Mouse (Mus musculus): Measurements from ENCODE around the gene Adamtsl5.
A peak's percentile ranks its signal among the peaks of the same experiment; 100 is the strongest.

Adamtsl5 gene

DNA sequence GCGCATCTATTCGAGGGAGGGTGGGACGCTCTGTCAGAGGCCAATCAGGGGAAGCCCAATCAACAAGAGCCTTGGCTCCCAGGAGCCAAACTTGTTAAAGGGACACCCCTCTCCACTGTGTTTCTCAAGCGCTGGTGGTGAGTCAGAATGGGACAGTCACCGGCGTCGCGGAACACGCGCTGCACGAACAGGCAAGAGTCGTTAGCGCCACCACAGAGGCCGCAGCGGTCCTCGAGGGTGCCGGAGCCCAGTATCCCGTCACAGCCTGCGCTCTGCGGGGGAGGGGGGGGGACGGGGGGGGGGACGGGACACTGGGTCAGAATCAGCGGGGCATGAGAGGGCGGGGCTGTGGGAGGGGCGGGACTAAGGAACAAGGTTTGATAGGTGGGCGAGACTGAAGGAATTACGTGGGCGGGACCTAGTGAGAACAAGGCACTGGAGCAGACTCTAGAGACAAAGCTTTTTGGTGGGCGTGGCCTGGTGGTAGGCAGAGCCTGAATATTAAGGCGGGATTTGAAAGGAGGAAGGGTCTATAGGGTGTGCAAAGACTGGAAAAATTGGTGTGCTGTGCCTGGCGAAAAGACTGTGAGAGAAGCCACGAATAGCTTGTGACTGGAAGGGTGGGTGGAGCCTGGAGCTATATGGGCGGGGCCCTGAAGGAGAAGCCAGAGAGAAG is 5.3 kb downstream of the Adamtsl5 start:
- DNase-seq (ENCODE audit: low spot score): peak; percentile 76

DNA sequence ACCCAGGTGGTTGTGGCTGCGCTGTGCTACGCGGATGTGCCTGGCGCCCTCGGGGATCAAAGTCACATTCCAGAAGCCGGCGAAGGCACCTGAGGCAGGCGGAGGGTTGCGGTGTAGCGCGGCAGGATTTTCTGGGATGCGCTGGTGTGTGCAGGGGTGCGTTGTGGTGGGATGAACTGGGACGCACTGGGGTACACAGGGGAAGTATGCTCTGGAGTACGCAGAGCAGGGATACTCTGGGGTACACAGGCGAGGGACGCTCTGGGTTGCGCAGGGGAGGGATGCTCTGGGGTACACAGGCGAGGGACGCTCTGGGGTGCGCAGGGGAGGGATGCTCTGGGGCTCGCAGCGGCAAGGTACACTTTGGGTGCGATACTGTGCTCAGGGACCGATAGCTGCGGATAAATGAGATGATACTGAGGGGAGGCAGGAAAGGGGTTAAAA is 5.9 kb downstream of the Adamtsl5 start:
- no peak for DNase-seq (ENCODE audit: low spot score)

DNA sequence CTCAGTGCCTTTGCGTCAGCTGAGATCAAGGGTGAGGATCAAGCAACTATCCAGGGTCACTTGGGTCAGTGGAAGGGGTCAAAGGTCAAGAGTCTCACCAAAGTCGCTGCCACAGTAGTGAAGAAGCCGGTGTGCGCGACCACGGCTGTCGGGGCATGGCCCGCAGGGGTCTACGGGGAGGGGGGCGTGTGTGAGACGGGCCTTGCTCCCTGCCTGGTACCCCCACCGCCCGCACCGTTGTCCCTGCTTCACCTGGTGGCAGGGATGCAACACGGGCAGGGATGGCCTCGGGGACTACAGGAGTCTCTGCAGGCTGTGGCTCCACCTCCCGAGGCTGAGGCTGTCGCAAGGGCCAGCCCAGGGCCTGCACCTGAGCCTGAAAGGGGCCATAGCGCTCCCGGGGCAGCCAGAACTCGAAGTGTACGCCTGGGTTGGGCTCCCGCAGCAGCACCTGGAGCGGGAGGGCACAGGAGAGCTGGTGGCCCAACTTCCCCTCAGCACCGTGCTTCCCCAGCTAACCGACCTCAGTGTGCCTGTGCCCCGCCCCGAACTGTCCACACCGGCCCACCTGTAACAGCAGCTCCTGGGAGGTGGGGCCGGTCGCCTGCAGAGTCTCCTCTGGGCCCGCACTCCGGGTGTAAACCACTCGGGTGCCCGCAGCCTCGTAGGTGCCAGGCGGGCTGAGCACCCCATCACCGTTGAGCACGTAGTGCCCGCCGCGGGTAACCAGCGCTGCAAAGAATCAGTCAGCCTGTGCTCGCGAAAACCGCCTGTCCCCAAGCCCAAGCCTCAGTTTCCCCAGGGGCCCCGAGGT is 6.5 kb downstream of the Adamtsl5 start:
- no peak for DNase-seq (ENCODE audit: low spot score)

DNA sequence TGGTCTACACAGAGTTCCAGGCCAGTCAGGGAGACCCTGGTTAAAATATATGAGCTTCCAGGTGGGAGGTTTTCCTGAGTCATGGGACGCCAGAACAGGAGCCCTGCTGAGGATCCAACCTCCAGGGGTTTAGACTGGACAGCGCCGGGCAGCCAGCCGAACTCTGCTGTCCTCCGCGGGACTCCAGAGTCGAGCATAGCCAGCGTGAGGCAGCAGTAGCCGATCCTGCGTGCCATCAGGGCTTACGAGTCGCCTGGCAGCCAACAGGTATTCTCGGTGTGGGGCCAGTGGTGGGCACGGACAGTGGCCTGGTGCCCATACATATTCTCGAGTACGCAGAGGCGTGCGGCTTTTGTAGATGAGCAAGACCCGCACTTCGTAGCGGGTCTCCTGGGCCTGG is 7.2 kb downstream of the Adamtsl5 start:
- no peak for DNase-seq (ENCODE audit: low spot score)

DNA sequence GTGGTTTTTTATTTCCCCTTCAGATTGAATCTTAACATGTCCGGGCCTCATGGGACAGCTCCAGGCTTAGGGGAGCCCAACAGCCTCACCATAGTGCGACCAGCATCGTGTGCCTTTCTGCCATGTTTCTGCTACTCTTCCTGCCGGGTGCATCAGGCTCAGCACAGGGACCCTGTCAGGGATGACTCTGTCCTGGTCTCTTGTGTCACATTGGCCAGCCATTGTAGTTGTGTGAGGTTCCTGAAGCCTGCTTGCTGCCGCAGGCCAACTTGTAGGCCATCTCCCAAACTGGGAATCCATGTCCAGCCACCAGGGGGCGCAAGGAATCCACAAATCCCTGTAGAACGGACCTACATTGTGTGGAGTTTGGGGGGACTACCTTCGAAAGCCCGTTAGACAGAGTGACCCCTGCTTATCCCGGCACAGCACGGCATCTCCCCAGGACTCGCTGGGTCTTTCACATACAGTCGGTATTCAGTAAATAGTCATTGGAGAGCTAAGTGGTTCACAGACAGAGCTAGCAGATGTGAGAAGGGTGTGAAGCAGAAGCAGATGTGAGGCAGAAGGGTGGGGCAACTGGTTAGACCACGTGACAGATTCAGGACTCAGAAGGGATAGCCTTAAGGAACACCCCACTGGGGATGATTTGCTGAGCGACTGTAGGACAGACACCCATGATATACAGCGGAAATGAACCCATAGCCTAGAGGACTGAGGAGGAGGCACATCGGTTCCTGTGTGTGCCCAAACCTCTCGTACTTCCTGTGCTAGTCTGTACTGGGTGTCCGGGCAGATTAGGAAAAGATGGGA is 8.1 kb downstream of the Adamtsl5 start:
- peak; percentile 93 for DNase-seq (ENCODE audit: low spot score)

DNA sequence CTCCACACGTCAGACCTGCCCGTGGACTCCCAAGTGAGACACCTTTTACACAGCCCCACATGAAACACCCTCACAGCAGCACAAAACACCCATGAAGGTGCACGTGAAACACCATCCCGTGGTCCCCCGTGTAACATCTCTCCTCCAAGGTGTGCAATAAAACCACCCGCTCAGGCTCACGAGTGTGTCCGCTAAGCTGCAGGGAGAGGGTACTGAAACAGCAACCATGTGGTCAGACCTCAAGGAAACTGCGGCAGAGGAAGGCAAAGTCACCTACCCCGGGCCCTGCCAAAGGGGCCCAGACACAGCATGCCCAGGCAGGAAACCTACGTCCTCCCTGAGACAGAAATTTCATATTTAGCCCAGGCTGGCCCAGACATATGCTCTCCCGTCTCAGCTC is 11.9 kb downstream of the Adamtsl5 start:
- no peak for DNase-seq (ENCODE audit: low spot score)

DNA sequence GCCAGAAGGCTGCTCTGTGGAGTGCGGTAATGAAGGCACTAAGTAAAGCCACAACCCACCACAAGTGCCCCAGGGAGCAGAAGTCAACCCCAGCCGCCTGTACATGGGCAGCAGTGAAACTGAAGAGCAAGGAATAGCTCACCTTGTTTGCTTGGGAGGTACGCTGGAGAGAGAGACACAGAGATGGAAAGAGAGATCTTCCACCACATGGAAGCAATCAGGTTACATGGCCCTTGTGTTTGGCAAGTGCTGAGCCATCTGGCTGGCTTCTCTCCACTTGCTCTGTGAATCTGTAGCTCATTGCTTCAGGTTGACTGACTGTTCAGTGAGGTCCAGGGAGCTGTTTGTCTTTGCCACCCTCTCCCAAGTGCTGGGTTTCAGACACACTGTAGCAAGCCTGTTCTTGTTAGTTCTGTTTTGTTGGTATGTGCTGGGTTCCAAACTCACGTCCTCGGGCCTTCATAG is 15.7 kb downstream of the Adamtsl5 start:
- no peak for DNase-seq (ENCODE audit: low spot score)

DNA sequence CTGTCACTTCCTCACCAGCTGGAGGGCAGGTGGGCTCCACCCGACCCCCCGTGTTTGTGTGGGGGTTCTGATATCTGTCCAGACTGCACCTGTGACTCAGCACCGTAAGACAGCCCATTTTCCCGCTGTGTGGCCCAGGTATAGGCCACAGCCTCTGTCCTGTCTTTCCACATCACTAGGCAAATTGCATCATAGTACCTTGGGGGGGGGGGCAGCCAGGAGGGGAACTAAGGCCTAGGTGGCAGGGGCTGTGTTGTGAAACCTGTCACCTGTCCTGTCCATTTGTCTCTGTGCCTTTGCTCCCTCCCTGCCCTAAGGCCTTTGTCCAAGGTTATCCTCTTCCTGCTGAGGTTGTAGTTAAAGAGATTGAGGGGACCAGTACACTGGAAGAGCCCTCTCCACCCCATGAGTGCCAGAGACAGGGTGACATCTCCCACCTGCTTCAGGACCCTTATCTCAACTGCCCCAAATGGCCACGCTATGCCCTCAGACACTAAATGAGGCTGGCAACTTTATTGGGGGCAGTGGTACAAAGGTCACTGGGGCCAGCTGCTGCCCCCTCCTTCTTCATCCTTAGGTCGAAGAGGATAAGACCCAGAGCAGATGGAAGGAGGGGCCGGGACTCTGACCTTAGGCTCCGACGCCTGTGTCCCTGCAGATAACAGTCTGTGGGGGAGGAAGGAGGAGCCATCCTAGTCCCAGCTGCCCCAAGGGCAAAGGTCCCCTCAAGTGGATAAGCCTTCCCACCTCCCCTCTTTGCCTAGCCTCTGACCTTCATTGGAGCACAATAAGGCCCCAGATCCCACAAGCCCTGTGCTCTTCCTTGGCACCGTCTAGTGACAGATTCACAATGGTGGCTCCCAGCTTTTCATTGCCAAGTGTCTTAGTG is 16.3 kb downstream of the Adamtsl5 start:
- no peak for DNase-seq (ENCODE audit: low spot score)

DNA sequence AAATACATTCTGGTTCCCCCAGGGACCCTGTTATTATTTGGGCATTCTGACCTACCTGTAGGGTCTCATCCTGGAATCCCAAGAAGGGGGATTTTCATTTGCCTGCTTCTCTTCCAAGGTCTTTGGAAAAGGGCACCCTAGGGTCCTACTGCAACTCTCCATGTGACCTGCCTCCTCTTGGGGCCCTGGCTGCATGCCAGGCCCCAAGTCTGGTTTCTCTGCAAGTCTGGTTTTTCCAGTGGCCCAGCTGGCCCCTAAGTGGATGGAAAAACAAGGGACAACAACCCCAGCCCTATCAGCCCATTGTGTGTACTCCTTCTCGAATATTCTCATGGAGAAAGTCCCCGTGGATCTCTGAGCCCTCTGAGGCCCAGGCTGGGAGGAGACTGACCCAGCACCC is 17.3 kb downstream of the Adamtsl5 start:
- DNase-seq (ENCODE audit: low spot score): no peak

DNA sequence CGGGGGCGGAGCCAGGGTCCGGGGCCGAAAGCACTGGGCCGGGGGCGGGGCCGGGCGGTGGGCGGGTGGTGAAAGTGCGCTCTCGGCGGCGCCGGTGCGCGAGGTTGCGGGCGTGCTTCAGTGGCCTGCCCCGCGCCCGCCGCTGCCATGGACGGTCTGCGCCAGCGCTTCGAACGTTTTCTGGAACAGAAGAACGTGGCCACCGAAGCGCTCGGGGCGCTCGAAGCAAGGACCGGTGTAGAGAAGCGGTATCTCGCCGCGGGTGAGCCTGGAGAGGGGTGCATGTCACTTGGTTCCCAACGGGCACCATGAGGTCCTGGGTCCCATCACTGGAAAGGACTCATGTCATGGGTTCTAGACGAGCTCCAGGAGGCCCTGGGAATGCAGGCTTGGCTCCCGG is 18.1 kb downstream of the Adamtsl5 start:
- no peak for DNase-seq (ENCODE audit: low spot score)

DNA sequence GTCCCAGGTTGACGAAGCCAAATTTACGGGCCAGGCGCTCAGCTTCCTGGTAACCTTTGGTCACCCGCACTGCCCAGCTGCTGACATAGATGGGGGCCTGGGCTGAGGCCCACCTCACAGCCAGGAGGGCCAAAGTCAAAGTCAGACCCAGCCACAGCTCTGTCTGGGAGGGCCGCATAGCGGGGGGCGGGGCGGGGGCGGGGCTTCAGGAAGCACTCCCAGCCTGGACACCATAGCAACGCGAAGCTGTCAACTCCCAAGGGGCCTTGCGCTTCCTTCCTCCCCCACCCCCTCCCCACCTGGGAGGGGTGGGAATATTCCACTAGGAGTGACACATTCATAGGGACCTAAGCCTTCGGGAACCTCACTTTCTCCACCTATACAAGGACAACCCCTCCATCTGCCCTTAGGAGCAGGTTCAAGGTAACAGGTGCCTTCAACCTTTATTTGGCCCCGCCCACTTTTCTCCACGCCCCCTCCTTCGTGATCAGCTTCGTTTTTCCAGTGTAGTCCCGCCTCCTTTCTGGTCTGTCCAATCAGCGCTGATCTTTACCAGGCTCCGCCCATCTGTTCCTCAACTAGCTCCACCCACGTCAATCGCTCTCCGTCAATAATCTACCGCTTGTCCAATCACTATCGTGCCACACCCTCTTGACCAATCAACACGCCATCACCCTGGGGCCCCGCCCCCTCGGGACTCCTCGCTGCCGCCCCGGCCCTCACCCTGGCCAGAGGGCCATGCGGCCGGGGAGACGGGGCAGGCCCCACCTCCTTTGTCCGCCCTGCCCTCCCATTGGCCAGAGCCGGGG is 18.7 kb downstream of the Adamtsl5 start, which contains the start of the genes Pcsk4 and Reep6:
Pcsk4 (minus strand) TSS at position 226 of the 809 bp plus-strand sequence.
Reep6 (plus strand) TSS at position 681 of the 809 bp plus-strand sequence.
- DNase-seq (ENCODE audit: low spot score): peak; percentile 98

DNA sequence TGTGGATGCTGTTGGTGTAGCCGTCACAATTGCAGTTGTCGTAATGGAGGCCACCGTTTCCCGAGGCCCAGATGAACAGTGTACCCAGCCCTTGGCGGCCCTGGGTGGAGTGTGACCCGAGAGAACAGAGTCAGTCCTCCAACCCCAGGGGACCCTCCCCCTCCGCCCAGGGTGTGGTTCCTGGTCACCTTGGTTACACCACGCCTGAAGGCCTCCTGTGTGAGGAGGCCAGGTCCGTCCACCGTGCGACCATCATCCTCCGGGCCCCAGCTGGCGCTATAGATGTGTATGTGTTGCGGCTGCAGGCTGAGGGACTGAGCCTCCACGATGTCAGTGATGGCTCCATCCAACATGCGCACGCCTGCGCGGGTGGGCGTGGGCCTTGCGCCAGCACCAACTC is 23.2 kb downstream of the Adamtsl5 start:
- DNase-seq (ENCODE audit: low spot score): no peak

DNA sequence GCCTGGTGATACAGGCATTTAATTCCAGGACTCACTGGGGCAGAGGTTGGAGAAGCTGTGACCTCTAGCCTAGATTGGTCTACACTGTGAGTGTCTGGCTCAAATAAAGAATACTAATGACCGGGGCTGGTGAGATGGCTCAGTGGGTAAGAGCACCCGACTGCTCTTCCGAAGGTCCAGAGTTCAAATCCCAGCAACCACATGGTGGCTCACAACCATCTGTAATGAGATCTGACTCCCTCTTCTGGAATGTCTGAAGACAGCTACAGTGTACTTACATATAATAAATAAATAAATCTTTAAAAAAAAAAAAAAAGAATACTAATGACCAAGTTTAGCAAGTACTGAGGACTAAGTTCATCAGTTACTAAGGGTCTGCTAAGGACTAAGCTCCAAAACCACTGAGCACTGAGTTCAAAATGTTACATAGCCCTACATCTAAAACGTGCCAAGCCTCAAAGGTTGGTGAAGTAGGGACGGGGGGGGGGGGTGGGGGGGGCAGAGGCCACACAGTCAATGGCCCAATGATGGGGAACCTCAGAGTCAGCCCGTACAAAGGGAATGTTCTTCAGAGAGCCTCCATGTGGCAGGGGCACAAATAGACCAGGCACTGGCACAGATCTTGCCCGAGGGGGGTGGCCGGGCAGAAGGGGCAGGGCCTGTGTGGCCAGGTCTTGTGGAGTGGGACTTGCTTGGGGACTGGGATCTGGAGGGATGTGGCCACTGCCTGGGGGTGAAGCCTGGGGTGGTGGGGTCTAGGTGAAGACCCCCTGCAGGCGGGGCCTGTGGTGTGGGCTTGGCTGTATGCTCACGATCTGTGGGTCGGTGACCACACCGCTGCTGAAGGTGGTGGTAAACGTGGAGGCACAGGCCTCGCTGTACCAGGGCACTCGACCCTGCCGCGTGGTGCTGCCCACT is 23.8 kb downstream of the Adamtsl5 start:
- DNase-seq (ENCODE audit: low spot score): no peak

DNA sequence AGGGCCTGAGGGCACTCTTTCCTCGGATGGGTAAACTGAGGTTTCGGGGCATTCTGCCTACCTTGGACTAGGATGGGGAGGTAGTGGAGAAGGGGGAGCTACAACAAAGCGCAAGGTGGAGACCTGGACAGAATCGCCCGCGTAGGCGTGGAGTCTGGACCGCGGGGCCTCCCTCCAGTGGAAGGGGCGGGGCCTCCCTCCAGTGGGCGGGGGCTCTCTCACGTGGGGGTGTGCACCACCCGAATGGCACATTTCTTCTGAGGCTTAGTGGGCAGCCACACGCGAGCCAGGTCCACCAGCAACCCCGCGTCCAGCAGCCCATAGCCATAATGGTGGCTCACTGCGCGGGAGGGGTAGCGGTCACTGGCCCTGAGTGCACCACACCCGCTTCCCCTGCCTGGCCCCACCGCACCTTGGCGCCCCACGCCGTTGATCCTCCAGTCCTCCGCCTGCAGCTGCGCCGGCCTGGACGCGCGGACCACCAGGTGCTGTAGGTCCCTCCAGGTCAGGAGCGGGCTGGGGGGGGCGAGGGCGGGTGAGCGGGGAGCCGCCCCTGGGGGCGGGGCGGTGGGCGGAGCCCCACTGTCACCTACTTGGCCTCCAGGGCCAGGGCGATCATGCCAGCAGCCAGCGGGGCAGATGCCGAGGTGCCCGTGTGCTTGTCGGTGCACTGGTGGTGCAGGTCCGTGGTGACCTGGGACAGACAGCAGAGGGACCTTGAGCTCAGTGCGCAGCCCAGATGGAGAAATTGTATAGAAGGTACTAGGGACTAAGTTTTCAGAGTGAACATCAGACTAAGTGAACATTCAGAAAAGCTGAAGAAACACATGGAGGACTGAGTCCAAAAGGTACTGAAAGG is 24.7 kb downstream of the Adamtsl5 start:
- DNase-seq (ENCODE audit: low spot score): peak; percentile 89

DNA sequence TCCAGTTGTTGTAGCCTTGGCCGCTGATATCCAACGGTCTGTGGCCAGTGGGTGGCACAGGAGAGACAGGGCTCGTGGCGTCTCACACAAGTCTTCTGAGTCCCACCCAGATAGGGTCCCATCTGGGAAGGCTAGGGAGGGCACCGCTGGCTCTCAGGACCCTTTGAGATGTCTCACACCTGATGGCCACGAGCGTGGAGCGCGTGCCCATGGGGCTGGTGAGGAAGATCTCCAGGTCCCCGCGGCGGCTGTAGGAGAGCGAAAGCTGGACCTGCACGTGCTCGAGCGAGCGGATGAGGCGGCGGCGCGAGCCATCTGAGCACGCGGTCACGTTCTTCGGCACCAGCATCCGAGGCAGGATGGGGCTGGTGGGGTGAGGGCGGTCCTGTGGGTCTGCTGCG is 25.4 kb downstream of the Adamtsl5 start:
- no peak for DNase-seq (ENCODE audit: low spot score)

DNA sequence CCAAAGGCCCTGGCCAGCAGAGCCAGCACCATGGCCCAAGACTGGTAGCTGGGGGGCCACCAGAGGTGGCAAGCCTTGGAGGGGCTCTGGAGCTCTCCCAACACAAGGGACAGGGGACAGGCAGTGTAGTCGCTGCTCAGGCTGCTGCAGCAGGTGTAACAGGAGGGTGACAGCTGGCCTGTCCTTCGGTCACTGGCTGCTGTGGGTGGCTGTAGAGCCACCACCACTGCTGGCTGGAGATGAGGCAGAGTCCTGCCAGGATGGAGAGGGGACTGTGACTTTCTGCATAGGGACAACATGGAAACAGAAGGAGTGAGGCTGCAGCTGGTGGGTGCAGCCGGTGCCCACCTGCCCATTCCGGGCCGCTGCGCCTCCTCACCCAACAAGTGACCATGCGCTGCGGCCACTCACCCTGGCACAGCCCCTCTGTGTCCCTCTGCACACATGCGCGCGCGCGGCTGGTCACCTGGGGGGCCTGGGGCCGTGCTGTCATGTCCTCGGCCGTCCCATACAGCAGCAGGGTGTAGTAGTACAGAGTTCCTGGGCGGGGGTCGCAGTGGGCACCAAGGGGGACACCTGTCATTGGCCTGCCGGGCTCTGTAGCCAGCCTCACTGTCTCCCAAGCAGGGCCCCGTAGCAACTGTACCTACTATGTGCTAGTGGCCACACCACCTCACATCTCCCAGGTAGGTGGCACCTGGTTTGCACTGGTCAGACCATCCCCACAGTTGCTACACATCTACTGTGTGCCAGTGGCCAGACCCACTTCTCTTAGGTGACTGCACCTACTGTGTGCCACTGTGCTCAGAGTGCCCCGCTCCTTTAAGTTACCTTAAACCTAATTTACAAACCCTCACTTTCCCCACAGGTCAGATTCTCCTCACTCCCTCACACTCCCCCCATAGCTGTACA is 26.3 kb downstream of the Adamtsl5 start:
- no peak for DNase-seq (ENCODE audit: low spot score)

DNA sequence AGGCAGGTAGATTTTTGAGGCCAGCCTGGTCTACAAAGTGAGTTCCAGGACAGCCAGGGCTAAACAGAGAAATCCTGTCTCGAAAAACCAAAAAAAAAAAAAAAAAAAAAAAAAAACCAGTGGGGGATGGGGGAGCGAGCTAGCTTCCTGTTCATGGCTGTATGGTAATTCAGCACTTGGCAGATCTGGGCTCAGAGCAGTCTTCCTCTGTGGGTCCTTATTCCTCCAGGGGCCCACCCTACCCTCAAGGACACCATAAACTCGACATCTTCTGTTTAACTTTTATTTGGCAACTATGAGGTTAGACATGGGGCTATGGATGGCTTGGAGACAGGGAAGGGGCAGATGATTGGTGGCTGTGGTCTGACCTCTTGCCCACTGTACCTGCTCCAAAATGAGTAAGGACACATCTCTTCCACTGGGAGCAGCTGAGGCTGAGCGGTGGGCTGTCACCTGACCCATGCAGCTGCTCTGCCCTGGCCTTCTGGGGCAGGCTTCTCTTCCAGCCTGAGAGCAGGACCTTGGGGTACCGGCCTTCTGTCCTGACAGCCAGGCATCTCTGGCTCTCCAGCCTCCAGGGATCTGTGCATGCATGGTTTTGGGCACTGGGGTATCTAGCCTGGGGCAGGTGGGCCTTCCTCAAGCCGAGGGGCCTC is 27.1 kb downstream of the Adamtsl5 start:
- DNase-seq (ENCODE audit: low spot score): no peak

All from testis, postnatal 10 days (tissue).